Mouse (Mus musculus) R1 (cell line): ENCODE measurements around the gene Suco.
A peak's percentile ranks its signal among the peaks of the same experiment; 100 is the strongest.

Experiments
- DNase-seq: peaks from one replicate; pipeline ENCODE4 v3.0.0-alpha.2; 2018; ENCODE audit warnings: low read depth, low spot score

The Suco gene

DNA sequence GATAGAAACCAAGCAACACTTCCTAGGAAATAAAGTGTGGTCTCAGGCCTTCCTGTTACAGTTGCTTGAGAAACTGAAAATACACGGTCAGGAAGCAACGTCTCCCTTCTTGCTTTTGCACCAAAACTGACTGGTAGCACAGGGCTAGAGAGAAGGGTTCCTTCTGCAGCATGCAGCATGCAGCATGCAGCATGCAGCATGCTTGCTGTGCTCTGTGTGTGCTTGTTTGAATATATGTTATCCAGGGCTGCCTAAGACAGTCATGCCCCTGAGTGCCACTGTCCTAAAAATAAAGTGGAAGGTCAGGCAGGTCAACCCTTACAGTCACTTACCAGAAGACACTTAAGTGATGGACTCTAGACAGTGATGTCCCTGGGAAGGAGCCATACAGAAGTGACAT, 17.6 kb upstream of the Suco start:
- no peak for DNase-seq

DNA sequence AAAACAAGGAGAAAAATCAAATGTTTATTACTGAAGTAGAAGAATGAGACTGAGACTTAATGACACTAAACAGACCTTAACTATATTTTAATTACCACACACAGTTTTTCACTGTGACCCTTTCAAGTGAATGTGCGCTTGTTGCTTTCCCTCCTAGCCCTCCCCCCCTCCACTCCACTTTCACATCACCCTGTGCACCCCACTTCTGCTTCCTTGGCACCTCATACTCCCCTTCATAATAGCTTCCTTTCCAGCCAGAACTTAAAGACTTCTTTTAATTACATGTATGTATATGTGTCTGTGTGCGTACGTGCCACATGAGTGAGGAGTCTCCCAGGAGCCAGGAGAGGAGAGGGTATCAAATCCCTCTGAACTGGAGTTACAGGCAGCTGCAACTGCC, 12.3 kb upstream of the Suco start:
- DNase-seq = no peak

DNA sequence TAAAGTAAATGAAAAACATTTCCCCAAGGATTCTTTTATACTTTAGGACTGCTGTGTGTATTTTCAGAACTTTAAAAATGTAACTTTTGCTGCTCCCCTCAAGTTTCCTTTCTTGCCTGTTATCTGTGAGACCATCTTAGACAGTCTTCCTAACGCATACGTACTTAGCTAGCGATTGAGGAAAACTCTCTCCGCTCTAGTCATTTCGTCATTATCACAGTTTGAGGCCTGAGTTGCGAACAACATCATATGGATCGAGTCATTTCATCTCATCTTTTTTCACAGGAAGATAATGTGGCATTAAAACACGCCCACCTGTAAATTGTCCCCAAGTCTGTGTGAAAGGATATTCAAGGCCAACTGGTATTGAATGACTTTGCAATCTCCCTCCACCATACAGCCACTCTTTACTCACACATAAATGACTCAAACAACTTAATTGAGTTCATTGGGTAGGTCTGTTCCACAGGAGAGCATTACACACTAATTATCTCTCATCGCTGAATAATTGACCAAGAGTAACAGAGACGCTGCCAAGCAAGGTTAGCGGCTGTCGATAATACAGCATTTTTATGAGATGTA, 11.3 kb upstream of the Suco start:
- no peak for DNase-seq

DNA sequence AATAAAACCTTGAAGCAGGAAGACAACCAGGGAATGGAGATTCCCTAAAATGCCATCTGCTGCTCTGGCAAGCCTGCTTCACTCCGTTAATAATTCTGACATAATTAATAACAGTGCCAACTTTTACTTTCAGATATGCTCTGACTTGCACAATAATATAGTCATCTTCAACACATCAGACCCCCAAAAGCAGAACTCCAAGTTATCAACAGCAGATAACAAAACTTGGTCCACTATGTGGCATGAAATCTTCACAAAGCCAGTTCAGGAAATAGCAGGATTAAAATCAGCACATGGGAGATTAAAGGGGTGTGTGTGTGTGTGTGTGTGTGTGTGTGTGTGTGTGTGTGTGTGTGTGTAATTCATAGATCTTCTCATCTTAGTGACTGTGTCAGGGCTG, 9.3 kb upstream of the Suco start:
- DNase-seq = no peak

DNA sequence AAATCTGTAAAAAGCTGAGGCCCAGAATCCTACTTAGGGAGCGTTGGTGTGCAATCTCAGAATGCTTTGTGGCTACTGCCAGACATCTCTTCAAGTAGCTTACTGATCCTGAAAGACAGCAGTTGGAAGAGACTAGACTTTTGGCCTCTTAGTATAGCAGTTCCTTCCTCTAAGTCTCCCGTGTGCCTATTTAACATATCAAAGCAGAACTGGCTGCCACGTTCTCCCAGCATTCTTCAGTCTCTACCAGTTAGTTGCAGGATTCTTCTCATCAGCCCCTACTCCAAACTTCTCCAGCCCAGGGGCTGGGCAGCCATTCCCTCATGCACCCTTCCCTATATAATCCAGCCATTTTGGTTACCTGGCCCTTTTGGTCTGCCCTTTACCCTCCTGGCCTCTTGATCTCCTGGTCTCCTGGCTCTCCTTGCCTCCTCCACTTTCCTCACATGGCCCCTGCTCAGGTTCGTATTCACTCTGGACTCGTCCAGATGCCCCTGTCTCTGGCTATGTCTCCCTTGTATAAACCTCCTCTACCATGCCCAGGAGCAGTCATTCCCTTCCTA, 1.2 kb upstream of the Suco start:
- peak; percentile 86 for DNase-seq

DNA sequence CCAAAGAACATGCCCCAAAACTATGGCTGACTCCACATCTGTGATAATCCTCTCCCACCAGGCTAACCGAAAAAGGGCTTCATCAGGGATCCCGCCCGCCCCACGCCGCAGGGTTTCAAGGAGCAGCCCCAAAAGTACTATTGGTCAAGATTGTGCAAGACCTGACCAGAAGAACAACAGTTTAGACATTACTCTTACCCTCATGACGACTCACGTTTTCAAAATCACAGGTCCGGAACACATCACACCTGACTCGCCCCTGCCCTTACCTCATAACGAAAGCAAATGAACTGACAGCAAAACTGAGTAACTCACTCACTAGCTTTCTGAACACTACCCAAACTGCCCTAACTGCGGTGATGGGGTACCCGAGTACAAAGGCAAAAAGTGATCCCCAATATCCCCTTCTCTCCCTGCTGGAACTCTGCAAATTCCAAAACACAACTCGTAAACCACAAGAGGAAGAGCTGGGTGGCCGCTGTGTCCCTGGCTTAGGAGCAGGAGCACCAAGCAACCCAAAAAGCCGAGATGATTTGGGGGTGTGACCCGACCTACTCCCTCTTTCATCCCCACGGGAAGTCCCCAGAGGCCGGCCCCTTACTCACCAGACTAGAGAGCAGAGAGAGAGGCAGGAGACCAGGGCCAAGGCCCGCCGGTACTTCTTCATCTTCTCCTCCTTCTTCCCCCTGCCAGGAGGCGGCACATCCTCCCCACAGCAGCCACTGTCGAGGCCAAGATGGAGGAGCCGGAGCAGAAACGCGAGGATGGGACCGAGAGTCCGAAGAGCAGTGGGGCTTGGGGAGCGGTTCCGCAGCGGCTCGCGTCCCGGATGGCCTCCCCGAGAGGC, 553 bp downstream of the Suco start:
- DNase-seq = peak; percentile 63

DNA sequence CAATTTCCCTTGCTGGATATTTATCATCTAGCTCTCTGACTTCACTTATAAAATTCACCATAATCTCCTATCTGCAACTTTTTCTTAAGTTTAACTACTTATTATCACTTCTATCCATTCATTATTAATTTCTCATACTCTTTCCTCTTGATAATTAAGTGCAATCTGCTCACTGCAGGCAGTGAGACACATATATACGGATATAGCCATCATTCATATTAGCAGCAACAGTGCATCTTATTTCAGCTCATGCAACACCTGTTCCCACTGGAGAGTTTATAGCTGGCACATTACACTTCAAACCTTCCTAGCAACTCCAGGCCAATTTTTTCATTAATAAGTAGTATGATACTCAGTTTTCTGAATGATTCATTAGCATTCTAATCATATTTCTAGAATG, 7.1 kb downstream of the Suco start:
- no peak for DNase-seq

DNA sequence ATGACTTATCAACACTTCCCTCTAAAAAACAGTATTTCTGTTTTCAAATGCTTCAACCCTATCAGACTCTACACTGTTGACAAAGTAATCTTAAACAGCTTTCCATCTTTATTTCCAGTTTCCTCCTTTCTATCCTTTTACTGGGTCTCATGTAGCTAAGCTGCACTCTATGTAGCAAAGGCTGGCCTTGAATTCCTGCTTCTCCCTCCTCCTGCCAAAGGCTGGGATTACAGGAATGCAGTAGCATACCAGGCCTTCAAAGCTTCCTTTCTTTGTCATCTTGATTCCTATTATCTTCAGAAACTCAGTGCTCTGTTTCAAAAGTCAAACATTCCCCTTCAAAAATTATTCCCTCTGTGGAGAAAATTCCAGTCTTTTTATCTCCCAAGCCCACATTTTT, 8.1 kb downstream of the Suco start:
- DNase-seq = peak; percentile 26

DNA sequence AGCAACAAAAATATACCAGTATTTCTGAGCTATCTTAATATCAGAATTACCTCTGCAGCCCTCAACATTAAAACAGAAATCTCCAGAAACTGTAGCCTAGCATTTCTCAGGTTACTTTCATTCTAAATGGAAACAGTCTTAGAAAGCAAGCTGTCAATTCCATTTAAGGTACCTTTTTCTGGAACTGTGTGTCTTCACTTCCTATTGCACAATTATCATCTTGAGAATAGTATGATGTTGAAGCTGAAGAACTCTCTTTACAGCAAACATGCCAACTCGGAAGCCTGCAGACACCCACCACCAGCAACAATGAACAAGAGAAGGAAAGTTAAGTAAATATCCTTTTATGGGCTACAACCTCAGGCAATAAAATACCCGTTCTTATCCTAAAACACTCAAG, 12.7 kb downstream of the Suco start:
- DNase-seq = no peak

DNA sequence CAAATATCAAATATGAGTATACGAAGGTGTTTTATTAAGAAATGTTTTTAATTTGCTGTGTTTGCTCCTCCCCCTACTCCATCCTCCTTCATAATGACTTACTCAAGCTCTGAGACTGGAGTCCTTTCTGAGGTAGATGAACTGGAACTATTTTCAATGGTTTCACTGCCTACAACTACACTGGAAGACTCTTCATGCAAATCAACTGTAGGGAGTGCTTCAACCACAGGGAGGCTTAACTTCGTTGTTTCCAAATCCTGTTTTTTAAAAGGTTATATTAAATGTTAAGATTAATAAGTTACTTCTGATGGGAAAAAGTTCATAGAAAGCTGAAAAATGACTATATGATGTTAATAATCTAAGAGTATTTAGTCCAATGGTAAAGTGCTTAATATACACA, 17.2 kb downstream of the Suco start:
- DNase-seq = no peak

DNA sequence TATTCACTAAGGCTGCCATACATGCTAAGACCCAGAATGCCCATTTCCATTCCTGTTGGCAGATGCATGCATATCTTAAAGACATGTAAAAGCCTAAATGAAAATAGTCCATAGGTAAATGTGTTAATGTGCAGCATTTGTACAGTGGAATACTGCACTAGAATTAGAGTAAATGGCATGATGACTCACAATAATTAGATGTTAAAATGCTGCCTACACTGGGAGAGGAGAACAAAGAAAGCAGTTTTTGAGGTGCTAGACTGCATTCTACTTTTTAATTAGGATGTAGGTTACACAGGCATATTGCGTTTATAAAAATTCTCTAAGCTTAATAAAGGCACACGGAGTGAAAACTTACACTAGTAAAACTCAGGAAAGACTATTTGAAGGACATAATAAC, 49.8 kb downstream of the Suco start:
- DNase-seq = no peak

DNA sequence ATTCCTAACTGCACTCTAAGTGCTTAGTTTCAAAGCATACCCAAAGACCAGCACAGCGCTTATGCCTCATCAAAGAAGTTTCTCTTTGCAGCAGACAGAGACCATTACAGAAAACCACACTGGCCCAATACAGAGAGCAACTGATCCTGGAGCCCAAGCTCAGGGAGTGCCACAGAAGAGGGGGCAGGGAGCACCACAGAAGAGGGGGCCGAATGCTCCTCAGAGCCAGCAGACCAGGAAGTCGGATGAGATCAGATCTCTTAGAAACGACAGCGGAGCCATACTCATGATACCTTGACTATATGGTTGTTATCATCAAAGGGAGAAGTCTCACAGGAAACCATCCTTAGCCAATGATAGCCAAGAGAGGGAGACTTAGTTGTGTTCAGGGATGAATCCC, 67.1 kb downstream of the Suco start:
- DNase-seq = no peak

DNA sequence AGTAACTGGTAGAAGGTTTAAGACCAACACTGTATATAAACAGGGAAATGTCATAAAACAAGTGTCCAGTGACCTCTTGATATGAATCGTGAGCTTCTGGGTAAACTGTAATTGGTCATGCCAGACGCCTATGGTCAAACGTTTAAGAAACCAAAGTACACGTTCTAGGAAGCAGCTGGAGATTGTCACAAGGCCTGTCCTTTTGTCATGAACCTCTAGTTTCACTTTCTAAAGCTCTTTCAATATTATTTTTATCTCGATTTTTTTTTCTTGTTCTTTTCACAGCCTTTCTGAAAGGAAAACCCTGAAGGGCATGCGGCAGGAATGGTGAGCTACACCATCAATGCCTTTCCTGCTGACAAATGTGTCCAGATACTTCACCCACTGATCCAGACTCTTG, 67.5 kb downstream of the Suco start:
- no peak for DNase-seq

DNA sequence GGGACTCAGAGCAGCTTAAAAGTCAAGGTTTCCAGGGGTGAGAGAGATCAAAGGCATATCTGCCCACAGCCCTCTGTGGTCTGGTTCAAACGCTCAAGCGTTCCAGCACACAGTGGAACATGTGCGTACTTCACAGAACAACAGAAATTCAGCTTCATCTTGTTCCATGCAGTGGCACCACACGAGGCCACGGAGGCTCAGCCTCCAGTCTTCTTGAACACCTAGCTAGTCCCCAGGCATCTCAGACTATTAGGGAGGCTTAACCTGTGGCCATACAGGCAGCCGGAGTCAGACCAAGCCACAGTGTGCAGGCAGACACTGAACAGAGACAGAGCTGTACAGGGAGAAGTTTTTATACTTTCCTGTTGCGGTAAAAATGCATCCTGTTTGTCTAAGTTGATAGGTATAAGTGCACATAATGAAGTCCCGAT, 71.9 kb downstream of the Suco start:
- DNase-seq = no peak

DNA sequence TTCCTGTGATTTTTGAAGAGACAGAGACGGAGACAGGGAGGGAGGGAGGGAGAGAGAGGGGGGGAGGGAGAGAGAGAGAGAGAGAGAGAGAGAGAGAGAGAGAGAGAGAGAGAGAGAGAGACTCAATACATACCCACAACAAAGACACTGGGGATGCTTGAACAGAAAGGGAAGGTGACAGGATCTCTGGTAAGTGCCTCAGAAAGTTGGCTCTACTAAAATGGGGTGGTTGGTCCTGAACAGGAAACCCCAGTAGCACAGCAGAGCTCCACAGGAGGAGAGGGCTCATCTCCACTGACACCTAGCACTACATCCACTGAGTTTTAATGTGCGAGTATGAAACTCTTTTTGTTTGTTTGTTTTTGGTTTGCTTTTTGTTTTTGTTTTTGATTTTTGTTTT, 75.2 kb downstream of the Suco start:
- DNase-seq = no peak

DNA sequence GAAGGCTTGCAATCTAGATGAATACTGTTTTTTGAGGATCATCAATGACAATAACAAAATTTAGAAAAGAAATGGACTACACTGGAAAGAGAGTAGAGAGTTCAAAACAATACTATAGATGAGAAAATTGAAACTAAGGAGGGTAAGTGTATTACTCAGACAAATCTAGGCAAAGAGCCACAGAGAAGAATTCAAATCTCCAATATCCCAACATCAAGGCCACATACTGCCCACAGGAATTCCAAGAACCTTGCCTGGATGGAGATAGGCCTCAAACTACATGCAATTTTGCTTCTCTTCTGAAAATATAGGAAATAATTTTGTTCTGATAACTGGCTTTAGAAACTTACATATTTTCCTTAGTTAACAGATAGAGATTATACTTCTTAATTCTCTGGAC, 76.2 kb downstream of the Suco start:
- DNase-seq = no peak

DNA sequence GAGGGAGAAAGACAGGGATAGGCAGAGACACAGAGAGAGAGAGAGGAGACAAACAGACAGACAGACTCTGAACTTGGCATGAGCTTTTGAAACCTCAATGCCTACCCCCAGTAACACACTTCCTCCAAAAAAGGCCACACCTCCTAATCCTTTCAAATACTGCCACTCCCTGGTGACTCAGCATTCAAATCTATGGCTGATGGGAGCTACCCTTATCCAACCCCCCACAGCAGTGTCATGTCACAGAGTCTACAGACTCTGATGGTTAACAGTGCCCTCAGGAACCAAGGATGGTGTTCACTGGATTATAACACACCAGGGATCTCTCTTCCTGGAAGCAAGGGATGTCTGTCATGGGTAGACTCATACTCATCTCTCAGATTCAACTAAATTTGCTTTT, 76.7 kb downstream of the Suco start:
- DNase-seq = peak; percentile 48

DNA sequence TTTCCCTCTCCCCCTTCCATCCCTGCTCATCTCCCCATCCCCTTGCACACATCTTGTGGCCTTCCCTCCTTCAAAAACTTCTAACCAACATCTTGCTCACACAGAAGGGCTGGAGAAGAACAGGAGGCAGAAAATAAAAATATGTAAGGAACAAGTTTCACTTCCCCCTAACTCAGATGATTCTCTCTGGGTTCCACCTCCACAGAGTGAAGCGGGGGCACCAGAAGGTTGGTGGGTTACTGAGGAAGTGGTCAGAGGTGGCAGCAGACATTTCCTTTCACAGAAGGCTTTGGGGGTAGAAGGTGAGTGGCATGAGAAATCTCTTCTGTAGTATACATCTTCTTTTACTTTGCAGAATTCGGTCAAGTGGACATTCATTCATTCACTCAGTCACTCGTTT, 77.6 kb downstream of the Suco start:
- DNase-seq = no peak

DNA sequence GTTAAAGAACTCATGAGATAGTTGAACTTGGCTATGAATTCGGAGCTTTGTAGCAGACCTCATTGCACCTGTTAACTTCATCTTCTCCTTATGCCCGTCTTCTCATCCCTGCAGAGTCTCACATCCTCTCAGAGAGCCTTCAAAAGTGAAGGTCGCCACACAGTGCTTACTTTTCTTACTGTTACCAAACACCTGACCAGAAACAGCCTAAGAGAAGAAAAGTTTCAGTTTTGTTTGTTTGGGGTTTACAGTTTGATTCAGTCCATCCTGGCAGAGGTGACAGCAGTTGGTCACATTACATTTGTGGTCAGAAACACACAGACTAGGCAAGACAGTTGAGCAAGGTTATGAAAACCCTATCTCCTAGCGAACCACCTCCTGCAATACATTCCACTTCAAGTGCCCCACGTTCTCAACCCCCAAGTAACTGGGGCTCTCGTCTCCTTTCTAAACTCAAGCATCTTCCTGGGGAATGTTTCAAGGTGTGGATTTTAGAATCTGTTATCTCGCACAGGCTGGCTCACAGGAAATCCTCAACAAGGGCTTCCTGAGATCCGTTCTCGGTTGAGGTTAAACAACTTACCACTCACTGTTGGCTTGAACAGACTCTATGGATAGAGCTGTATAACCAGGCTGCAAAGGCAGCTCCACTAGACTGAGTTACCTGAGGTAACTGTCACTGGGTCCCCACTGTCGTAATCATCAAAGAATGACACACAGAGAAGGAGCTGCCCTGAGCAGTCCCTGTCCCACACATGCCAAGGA, 81.9 kb downstream of the Suco start:
- no peak for DNase-seq

DNA sequence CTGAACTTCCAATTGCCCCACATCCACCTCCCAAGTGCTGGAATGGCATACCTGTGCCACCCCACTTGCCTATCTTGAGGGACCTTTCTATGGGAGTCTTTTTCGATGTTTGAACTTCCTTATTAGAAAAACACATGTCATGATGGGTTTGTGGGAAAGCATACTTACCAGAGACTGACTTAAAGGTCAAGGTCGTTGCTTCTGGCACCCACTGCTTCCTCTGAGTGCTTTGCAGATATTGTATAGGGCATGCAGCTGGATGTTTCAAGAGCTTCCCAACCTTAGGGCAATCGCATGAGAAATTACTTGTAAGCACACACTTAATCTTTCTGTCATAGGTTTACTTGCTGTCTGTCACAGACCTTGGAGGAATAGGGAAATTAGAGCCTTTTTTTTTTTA, 83.2 kb downstream of the Suco start:
- DNase-seq = no peak

DNA sequence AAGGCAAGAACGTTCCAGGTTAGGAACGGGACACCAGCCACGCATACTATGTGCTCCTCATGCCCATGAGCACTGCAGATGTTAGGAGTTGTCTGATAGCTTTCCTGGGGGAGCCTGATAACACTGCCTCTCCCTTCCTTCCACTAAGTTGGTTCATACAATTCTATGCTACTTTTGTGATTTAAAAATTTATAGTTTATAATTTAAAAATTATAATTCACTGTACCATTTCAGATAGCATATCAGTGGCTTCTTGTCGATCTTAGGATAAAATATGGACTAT, 83.9 kb downstream of the Suco start:
- DNase-seq = no peak

DNA sequence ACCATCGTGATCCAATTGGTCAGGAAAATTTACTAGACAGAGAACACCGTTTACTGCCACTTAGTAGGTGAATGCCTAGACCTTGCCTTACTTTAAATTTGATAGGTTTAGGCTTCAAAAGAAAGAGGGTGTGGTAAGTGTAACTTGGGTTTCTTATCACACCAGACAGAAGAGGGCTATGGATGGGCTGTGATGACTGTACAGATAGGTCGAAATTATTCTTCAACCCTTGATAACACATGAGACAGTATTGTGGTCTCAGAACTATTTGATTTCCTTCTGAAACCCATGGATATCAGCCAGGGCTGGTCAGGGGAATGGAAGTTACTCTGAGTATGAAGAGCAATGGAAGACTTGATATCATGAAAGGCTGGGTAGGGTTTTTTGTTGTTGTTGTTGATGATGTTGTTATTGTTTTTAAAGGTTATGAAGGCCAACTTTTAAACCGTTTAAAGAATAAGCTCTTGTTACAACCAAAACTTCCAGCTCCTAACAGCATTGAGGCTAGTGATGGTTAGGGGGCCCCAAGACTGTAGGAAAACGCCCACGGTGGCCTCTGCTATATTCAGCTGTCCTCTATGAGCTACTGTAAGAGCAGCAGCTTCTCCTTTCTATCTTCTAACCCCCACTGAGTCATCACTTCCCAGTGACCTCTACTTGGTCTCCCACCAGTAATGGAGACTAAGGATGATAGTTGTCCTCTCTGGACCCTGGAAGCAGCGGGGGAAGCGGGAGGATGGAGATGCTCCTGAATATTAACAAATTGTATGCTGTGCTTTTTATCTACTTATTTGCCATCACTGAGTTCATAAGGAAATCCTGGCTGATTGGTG, 84.4 kb downstream of the Suco start:
- no peak for DNase-seq
